Mouse (Mus musculus) megakaryocyte, embryonic 14.5 days (primary cell): ENCODE measurements around the gene Rp9. TPM values are rescaled to one million over a fixed set of nuclear protein-coding genes. Genes with fewer than 3 reads are reported as not detected.

ENCODE experiments used
- H3K27me3 ChIP-seq: replicated peaks from 2 replicates; pipeline ENCODE3; 2012; ENCODE audit warnings: inconsistent platforms
- H3K36me3 ChIP-seq: replicated peaks from 2 replicates; pipeline ENCODE3; 2012; ENCODE audit warnings: low read length, inconsistent platforms, mixed read lengths
- H3K4me1 ChIP-seq: 2 replicates; pipeline ENCODE4 v1.6.1; 2012; ENCODE audit warnings: inconsistent platforms
- H3K4me3 ChIP-seq: replicated peaks from 2 replicates; pipeline ENCODE3; 2012; ENCODE audit warnings: moderate library complexity, mild to moderate bottlenecking, inconsistent platforms
- H3K9me3 ChIP-seq: 2 replicates; pipeline ENCODE4 v1.6.1; 2012; ENCODE audit warnings: inconsistent platforms
- FLI1 ChIP-seq: IDR thresholded peaks from 2 replicates; pipeline ENCODE4 v1.6.1; 2012; ENCODE audit warnings: low read length, inconsistent platforms, mixed read lengths
- GATA1 ChIP-seq: IDR thresholded peaks from 3 replicates; pipeline ENCODE4 v1.6.1; 2012; ENCODE audit warnings: mixed read lengths, low read length, inconsistent platforms, borderline replicate concordance
- polyA plus RNA-seq: library from polyadenylated mRNA; stranded (reverse); fragments of >175 nt; gene quantifications from 2 replicates; pipeline ENCODE4 v1.2.3, GENCODE M21; 2012; ENCODE audit warnings: low replicate concordance; ENCODE audit not compliant: insufficient read depth

Rp9 gene
- polyA plus RNA-seq, 1 experiment = 44.5 TPM

- H3K9me3 ChIP-seq = no peaks in the 10 kb centered on the region
- no peaks in the 10 kb centered on the region for H3K27me3 ChIP-seq
- H3K4me1 ChIP-seq = peaks cover 53% of the 10 kb centered on the region
- H3K4me3 ChIP-seq = peak overlapping the region; percentile 99
- H3K36me3 ChIP-seq = peaks cover 7% of the 10 kb centered on the region
- TF ChIP-seq FLI1 (no peak), GATA1 (no peak)
Measured at GRCm38 (mm10) chr9:22387901-22388300, 81.6 kb downstream of the Rp9 start.

DNA sequence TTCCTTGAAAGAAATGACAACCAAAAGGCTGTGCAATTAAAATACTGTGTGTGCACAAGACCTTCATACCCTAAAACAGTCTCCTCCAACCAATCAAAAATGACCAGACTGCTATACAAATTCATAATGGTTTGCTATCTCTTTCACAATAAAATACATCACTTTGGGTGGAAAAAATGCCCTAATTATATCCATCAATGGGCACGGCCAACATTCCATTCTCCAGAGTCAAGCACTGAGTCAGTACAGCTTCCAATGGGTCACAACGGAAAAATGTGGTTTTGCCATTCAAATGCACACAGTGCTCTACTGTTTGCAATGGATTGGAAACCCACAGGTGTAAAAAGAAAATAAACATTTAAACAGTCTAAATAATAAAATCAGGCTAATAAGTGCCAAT, 83.7 kb downstream of the Rp9 start:
- Histone ChIP-seq H3K4me3 (peak overlapping the region; percentile 56), H3K4me1 (peaks cover 58% of the 10 kb centered on the region), H3K36me3 (peaks cover 26% of the 10 kb centered on the region)

DNA sequence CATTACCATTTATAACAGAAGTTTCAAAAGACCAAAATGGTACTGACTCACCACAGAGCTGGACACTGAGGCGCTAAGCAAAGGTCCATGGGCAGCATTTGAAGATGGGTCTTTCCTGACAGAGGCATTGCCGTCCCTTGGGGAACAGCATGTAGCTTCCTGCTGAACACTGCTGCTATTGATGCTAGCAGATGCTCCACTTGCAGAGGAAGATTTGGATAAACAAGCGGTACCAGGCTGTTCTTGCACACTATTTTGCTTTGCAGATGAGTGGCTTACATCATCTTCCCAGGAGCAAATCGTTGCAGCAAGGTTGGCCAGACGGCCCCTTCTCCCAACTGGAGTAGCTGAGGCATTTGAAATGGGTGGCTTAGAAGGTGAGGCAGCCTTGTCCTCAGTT, 93.5 kb downstream of the Rp9 start:
- H3K36me3 ChIP-seq = peaks cover 86% of the 10 kb centered on the region
- no peaks in the 10 kb centered on the region for H3K27me3 ChIP-seq
- H3K4me1 ChIP-seq = no peaks in the 10 kb centered on the region; the same call in 1 of the 2 replicates
- H3K4me3 ChIP-seq = no peak overlapping the region
- TF ChIP-seq FLI1 = no peak
- TF ChIP-seq GATA1 = no peak
- no peaks in the 10 kb centered on the region for H3K9me3 ChIP-seq

More for the DNA sequence above, 83.7 kb downstream of the Rp9 start:
- no peaks in the 10 kb centered on the region for H3K27me3 ChIP-seq
- TF ChIP-seq GATA1 (no peak), FLI1 (no peak)
- H3K9me3 ChIP-seq = no peaks in the 10 kb centered on the region

- TF ChIP-seq GATA1 (no peak), FLI1 (no peak)
- Histone ChIP-seq H3K4me1 (peaks cover 8% of the 10 kb centered on the region), H3K27me3 (no peaks in the 10 kb centered on the region), H3K4me3 (no peak overlapping the region), H3K36me3 (peaks cover 89% of the 10 kb centered on the region), H3K9me3 (no peaks in the 10 kb centered on the region)
Measured at GRCm38 (mm10) chr9:22372760-22373159, 96.8 kb downstream of the Rp9 start.

- peaks cover 25% of the 10 kb centered on the region for H3K4me1 ChIP-seq
- H3K27me3 ChIP-seq = no peaks in the 10 kb centered on the region
- H3K4me3 ChIP-seq = no peak overlapping the region
- H3K36me3 ChIP-seq = peaks cover 91% of the 10 kb centered on the region
- TF ChIP-seq FLI1 (no peak), GATA1 (no peak)
- H3K9me3 ChIP-seq = no peaks in the 10 kb centered on the region
Measured at GRCm38 (mm10) chr9:22368030-22368429, 101.5 kb downstream of the Rp9 start.

GRCm38 (mm10) chr9:22366621-22367020, 102.9 kb downstream of the Rp9 start:
- no peak for TF ChIP-seq FLI1
- no peak for TF ChIP-seq GATA1
- Histone ChIP-seq H3K4me1 (peaks cover 25% of the 10 kb centered on the region), H3K4me3 (peak overlapping the region; percentile 74), H3K9me3 (no peaks in the 10 kb centered on the region), H3K36me3 (peaks cover 91% of the 10 kb centered on the region), H3K27me3 (no peaks in the 10 kb centered on the region)

GRCm38 (mm10) chr9:22366221-22366620, 103.3 kb downstream of the Rp9 start:
- H3K36me3 ChIP-seq = peaks cover 91% of the 10 kb centered on the region
- no peak overlapping the region for H3K4me3 ChIP-seq
- TF ChIP-seq GATA1 (no peak), FLI1 (no peak)
- H3K27me3 ChIP-seq = no peaks in the 10 kb centered on the region
- no peaks in the 10 kb centered on the region for H3K9me3 ChIP-seq
- peaks cover 25% of the 10 kb centered on the region for H3K4me1 ChIP-seq

Other genes starting within 250 kb of the Rp9 start
- gene Zfp809, start 244.0 kb downstream of the Rp9 start, polyA plus RNA-seq = 2.1 and 3.1 TPM in 2 replicates
- gene Zfp599, start 209.8 kb downstream of the Rp9 start, polyA plus RNA-seq = 0.18 TPM in 1 of 2 replicates, not detected in the other
- gene Zfp810, start 162.1 kb downstream of the Rp9 start, polyA plus RNA-seq = 1.2 TPM in 1 of 2 replicates, not detected in the other
- 0.47 and 0.89 TPM in 2 replicates for gene Anln, start 80.6 kb downstream of the Rp9 start, polyA plus RNA-seq
- not detected in 2 replicates for gene 9530077C05Rik, start 58.2 kb downstream of the Rp9 start, polyA plus RNA-seq
- not detected in 2 replicates for gene Gm17545, start 15.5 kb downstream of the Rp9 start, polyA plus RNA-seq
- 2.3 TPM in 1 of 2 replicates, not detected in the other for gene Bbs9, start 6.0 kb upstream of the Rp9 start, polyA plus RNA-seq